Mouse (Mus musculus): ENCODE measurements around the gene Glp2r. TPM values are rescaled to one million over a fixed set of nuclear protein-coding genes. Genes with fewer than 3 reads are reported as not detected.
A peak's percentile ranks its signal among the peaks of the same experiment; 100 is the strongest.

The Glp2r gene
- polyA plus RNA-seq, 1 experiment from 2014 or later = not detected

GRCm38 (mm10) chr11:67652194-67652892 lies 118.6 kb downstream of the Glp2r start:
- Histone ChIP-seq H3K4me1 (peaks cover 18% of the 10 kb centered on the region), H3K27ac (no peak overlapping the region), H3K4me3 (no peak overlapping the region), H3K9me3 (replicated peaks) (no peaks in the 10 kb centered on the region), H3K36me3 (no peaks in the 10 kb centered on the region), H3K27me3 (ENCODE audit: low read depth, poor library complexity, severe bottlenecking) (no peaks in the 10 kb centered on the region)
- 21% methylated on average over 14 of the region's 14 CpGs for WGBS
- DNase-seq (ENCODE audit: low spot score) = peak; percentile 65

- WGBS = 85% methylated on average over 6 of the region's 6 CpGs
- Histone ChIP-seq H3K9me3 (replicated peaks) (no peaks in the 10 kb centered on the region), H3K4me3 (no peak overlapping the region), H3K4me1 (peaks cover 16% of the 10 kb centered on the region), H3K27ac (no peak overlapping the region), H3K27me3 (ENCODE audit: low read depth, poor library complexity, severe bottlenecking) (no peaks in the 10 kb centered on the region), H3K36me3 (no peaks in the 10 kb centered on the region)
- DNase-seq (ENCODE audit: low spot score) = no peak
These were observed 119.2 kb downstream of the Glp2r start for GRCm38 (mm10) chr11:67651731-67652130.

GRCm38 (mm10) chr11:67649971-67650707 lies 120.8 kb downstream of the Glp2r start:
- Histone ChIP-seq H3K9me3 (replicated peaks) (no peaks in the 10 kb centered on the region), H3K27ac (no peak overlapping the region), H3K36me3 (no peaks in the 10 kb centered on the region), H3K27me3 (ENCODE audit: low read depth, poor library complexity, severe bottlenecking) (no peaks in the 10 kb centered on the region), H3K4me3 (no peak overlapping the region), H3K4me1 (peaks cover 14% of the 10 kb centered on the region)
- no peak for DNase-seq (ENCODE audit: low spot score)
- 58% methylated on average over 10 of the region's 10 CpGs for WGBS

- no peak for DNase-seq (ENCODE audit: low spot score)
- no peaks in the 10 kb centered on the region for H3K9me3 ChIP-seq (replicated peaks)
- H3K27ac ChIP-seq = no peak overlapping the region
- WGBS = 84% methylated on average over 11 of the region's 11 CpGs
- H3K27me3 ChIP-seq (ENCODE audit: low read depth, poor library complexity, severe bottlenecking) = no peaks in the 10 kb centered on the region
- no peak overlapping the region for H3K4me3 ChIP-seq
- no peaks in the 10 kb centered on the region for H3K36me3 ChIP-seq
- peaks cover 14% of the 10 kb centered on the region for H3K4me1 ChIP-seq
These were observed 122.1 kb downstream of the Glp2r start for GRCm38 (mm10) chr11:67648651-67649407.

- H3K27ac ChIP-seq = no peak overlapping the region
- H3K36me3 ChIP-seq = no peaks in the 10 kb centered on the region
- peak; percentile 82 for DNase-seq (ENCODE audit: low spot score)
- WGBS = 32% methylated on average over 5 of the region's 5 CpGs
- H3K4me3 ChIP-seq = no peak overlapping the region
- peaks cover 7% of the 10 kb centered on the region for H3K4me1 ChIP-seq
- H3K27me3 ChIP-seq (ENCODE audit: low read depth, poor library complexity, severe bottlenecking) = no peaks in the 10 kb centered on the region
- H3K9me3 ChIP-seq (replicated peaks) = no peaks in the 10 kb centered on the region
These were observed 123.2 kb downstream of the Glp2r start for GRCm38 (mm10) chr11:67647745-67648144.

GRCm38 (mm10) chr11:67644632-67645149 lies 126.3 kb downstream of the Glp2r start:
- 94% methylated on average over 6 of the region's 6 CpGs for WGBS
- Histone ChIP-seq H3K9me3 (replicated peaks) (no peaks in the 10 kb centered on the region), H3K27ac (no peak overlapping the region), H3K36me3 (no peaks in the 10 kb centered on the region), H3K4me1 (no peaks in the 10 kb centered on the region), H3K27me3 (ENCODE audit: low read depth, poor library complexity, severe bottlenecking) (no peaks in the 10 kb centered on the region), H3K4me3 (no peak overlapping the region)
- no peak for DNase-seq (ENCODE audit: low spot score)

- Histone ChIP-seq H3K9me3 (replicated peaks) (no peaks in the 10 kb centered on the region), H3K4me1 (no peaks in the 10 kb centered on the region), H3K27me3 (ENCODE audit: low read depth, poor library complexity, severe bottlenecking) (no peaks in the 10 kb centered on the region), H3K4me3 (no peak overlapping the region), H3K36me3 (no peaks in the 10 kb centered on the region), H3K27ac (no peak overlapping the region)
- DNase-seq (ENCODE audit: low spot score) = no peak
- WGBS = 86% methylated on average over 3 of the region's 3 CpGs
These were observed 127.5 kb downstream of the Glp2r start for GRCm38 (mm10) chr11:67643465-67643864.

- H3K4me3 ChIP-seq = no peak overlapping the region
- DNase-seq (ENCODE audit: low spot score) = no peak
- H3K4me1 ChIP-seq = no peaks in the 10 kb centered on the region
- WGBS = 88% methylated on average over 5 of the region's 5 CpGs
- no peaks in the 10 kb centered on the region for H3K36me3 ChIP-seq
- no peaks in the 10 kb centered on the region for H3K27me3 ChIP-seq (ENCODE audit: low read depth, poor library complexity, severe bottlenecking)
- no peaks in the 10 kb centered on the region for H3K9me3 ChIP-seq (replicated peaks)
- H3K27ac ChIP-seq = no peak overlapping the region
These were observed 128.1 kb downstream of the Glp2r start for GRCm38 (mm10) chr11:67642835-67643234.

GRCm38 (mm10) chr11:67642421-67642820 lies 128.5 kb downstream of the Glp2r start:
- no peak overlapping the region for H3K4me3 ChIP-seq
- WGBS = 93% methylated on average over 8 of the region's 8 CpGs
- H3K9me3 ChIP-seq (replicated peaks) = no peaks in the 10 kb centered on the region

GRCm38 (mm10) chr11:67640299-67640698 lies 130.7 kb downstream of the Glp2r start:
- H3K27me3 ChIP-seq (ENCODE audit: low read depth, poor library complexity, severe bottlenecking) = no peaks in the 10 kb centered on the region
- H3K4me1 ChIP-seq = peaks cover 6% of the 10 kb centered on the region
- no peaks in the 10 kb centered on the region for H3K9me3 ChIP-seq (replicated peaks)
- 88% methylated on average over 6 of the region's 6 CpGs for WGBS
- no peak overlapping the region for H3K27ac ChIP-seq
- H3K4me3 ChIP-seq = no peak overlapping the region
- H3K36me3 ChIP-seq = no peaks in the 10 kb centered on the region
- no peak for DNase-seq (ENCODE audit: low spot score)

More at GRCm38 (mm10) chr11:67642421-67642820, 128.5 kb downstream of the Glp2r start:
- DNase-seq (ENCODE audit: low spot score) = no peak
- Histone ChIP-seq H3K27ac (no peak overlapping the region), H3K27me3 (ENCODE audit: low read depth, poor library complexity, severe bottlenecking) (no peaks in the 10 kb centered on the region), H3K4me1 (no peaks in the 10 kb centered on the region), H3K36me3 (no peaks in the 10 kb centered on the region)

GRCm38 (mm10) chr11:67638401-67638800 lies 132.6 kb downstream of the Glp2r start:
- no peak for DNase-seq (ENCODE audit: low spot score)
- no peaks in the 10 kb centered on the region for H3K36me3 ChIP-seq
- no peak overlapping the region for H3K27ac ChIP-seq
- H3K9me3 ChIP-seq (replicated peaks) = no peaks in the 10 kb centered on the region
- no peaks in the 10 kb centered on the region for H3K27me3 ChIP-seq (ENCODE audit: low read depth, poor library complexity, severe bottlenecking)
- no peak overlapping the region for H3K4me3 ChIP-seq
- WGBS = 92% methylated on average over 3 of the region's 3 CpGs
- peaks cover 6% of the 10 kb centered on the region for H3K4me1 ChIP-seq

GRCm38 (mm10) chr11:67636905-67637586 lies 133.9 kb downstream of the Glp2r start:
- H3K9me3 ChIP-seq (replicated peaks) = no peaks in the 10 kb centered on the region
- WGBS = 60% methylated on average over 6 of the region's 6 CpGs
- H3K36me3 ChIP-seq = no peaks in the 10 kb centered on the region
- H3K27ac ChIP-seq = no peak overlapping the region
- H3K27me3 ChIP-seq (ENCODE audit: low read depth, poor library complexity, severe bottlenecking) = no peaks in the 10 kb centered on the region
- DNase-seq (ENCODE audit: low spot score) = no peak
- H3K4me3 ChIP-seq = no peak overlapping the region
- H3K4me1 ChIP-seq = peaks cover 6% of the 10 kb centered on the region

Measured in limb, embryonic 10.5 days (tissue).